Mouse (Mus musculus) macrophage (primary cell): ENCODE results near the gene Tob1. TPM values are rescaled to one million over a fixed set of nuclear protein-coding genes. Genes with fewer than 3 reads are reported as not detected.

Source experiments
- H3K27ac ChIP-seq: fragments of 350-480 bp; formaldehyde crosslinking; 2 replicates; pipeline ENCODE4 v1.9.0; 2021
- H3K36me3 ChIP-seq: fragments of 350-480 bp; formaldehyde crosslinking; 2 replicates; pipeline ENCODE4 v1.9.0; 2021; ENCODE audit errors: inconsistent target
- H3K4me3 ChIP-seq: fragments of 350-480 bp; formaldehyde crosslinking; 2 replicates; pipeline ENCODE4 v1.9.0; 2021; ENCODE audit errors: inconsistent target
- H3K79me2 ChIP-seq: fragments of 350-480 bp; formaldehyde crosslinking; 2 replicates; pipeline ENCODE4 v1.9.0; 2021; ENCODE audit errors: inconsistent target
- WGBS: methylation state at CpG from one replicate; pipeline ENCODE4 v1.1.7; 2026; ENCODE audit warnings: inconsistent platforms; ENCODE audit not compliant: missing documents; 5-methylcytosine and 5-hydroxymethylcytosine counted together
- polyA plus RNA-seq: library from polyadenylated mRNA; stranded (reverse); fragments of 250-400 nt; gene quantifications from 3 replicates; pipeline ENCODE4 v1.2.4, GENCODE M21; 2018; ENCODE audit warnings: inconsistent platforms

Gene Tob1
- polyA plus RNA-seq, 1 experiment from 2014 or later, result 11.5 TPM

DNA sequence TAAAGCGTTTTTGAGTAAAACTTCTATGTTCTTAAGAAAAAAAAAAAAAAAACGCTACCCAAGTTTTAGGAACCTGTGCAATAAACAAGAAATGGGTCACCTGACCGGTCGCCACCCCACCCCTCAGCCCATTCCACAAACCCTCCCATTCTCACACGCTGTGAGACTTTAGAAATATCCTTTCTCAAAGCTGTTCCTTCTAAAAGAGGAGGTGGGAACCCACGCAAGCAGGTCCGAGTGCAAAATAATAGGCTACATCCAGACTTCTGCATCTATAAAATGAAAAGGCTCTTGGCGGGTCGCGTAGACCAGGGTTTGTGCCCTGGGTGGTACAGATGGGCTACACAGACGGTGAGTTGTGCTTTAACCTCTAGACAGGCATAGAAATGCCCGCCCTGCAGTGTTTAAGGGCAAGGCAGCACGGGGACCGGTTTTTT is 1.5 kb upstream of the Tob1 start:
- peak overlapping the region; percentile 88 for H3K27ac ChIP-seq

DNA sequence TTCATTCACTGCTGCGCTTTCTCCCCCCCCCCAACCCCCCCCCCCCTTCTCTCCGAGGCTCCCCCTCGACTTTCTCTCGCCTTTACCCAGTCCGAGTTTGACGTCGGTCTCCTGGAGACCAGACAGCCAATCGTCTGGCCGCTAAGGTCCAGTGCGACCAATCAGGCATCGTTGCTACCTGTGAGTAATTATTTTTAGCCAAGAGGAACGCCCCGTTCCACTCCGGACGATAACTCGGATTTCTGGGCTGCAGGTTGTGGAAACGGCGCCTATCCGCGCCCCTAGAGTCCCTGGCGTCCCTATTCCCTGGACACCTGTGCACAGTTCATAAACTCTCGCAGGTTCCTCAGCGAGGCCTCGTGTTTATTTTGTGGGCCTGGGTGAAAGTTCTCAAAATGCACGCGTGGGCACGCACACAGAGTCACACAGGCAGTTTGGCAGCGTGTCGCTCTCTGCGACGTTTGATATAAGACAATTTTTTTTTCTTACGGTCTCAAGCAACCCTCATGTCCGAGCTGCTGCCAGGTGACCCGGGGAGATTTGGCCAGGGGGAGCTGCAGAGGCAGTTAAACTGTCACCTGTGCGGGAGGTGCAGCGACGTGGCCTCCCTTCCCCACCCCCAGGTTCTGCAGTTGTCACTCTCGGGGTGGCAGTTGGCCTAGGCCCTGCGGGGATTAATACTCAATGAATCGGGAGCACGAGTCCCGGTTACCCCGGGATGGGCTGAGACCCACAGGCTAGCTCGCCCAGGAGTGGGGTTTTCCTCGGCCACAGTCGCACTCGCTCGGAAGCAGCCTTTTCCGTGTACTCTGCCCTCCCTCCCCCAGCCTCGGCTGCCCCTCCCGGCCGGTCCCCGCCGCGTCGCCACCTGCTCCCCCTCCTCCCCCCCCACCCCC is 815 bp upstream of the Tob1 start:
- Histone ChIP-seq H3K4me3 (peak overlapping the region; percentile 62), H3K27ac (peak overlapping the region; percentile 94), H3K36me3 (no peaks in the 10 kb centered on the region), H3K79me2 (peaks cover 19% of the 10 kb centered on the region)
- under 1% methylated on average over 45 of the region's 56 CpGs for WGBS

More for the DNA sequence above, 1.5 kb upstream of the Tob1 start:
- WGBS, result 5% methylated on average over 9 of the region's 14 CpGs
- Histone ChIP-seq H3K4me3 (peak overlapping the region; percentile 44), H3K36me3 (no peaks in the 10 kb centered on the region), H3K79me2 (peaks cover 19% of the 10 kb centered on the region)

DNA sequence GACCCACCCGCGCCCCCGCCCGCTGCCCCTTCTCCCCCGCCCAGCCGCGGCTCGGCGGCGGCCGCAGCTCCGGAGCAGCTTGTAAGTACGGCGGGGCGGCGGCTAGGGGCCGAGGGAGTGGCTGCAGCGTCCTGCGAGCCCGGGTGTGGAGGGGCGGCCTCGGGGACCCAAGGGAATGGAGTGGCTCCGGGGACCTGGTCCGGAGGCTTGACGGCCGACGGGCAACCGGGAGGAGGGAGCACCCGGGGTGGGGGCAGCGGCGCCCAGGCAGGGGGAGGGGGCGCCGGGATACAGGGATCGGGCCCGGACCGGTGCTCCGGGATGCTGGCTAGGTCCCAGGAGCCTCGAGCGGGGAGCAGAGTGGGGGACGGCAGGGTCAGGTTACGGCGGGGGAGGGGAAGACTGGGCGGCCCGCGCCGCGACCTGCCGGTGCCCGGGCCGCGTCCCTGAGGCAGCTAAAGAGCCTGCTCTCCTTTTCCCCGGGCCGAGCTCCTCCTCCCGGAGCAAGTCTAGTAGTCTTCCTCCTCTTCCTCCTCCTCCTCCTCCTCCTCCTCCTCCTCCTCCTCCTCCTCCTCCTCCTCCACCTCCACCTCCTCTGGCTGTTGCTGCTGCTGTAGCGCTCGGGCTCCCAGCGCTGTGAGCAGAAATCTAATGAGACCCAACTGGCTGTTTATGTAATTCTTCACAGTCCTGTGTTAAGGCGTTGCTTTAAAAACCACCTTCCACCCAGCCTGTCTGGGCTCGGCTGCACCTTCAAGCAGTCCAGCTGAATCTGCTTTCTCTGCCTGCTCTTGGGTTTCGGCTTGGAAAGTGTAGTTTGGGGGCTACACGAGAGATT is 616 bp downstream of the Tob1 start:
- H3K27ac ChIP-seq, result no peak overlapping the region
- H3K36me3 ChIP-seq, result no peaks in the 10 kb centered on the region
- peak overlapping the region; percentile 46 for H3K4me3 ChIP-seq
- H3K79me2 ChIP-seq, result peaks cover 19% of the 10 kb centered on the region
- 2% methylated on average over 49 of the region's 61 CpGs for WGBS

DNA sequence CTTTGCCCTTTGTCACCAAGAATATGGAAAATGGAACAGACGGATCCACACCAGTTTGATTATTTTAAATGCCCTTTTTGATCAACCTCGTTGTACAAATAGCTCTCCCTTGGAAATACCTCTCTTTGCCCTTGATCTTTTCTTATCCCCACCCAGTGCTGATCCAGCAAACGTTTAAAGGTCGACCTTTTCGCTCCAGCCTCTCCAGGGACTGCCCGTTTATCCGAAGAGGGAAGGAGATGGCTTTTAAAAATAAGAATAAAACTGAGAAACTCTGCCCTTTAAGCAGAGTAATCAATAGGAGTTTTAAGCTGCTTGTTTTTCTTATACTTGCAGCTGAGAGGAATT is 1.2 kb downstream of the Tob1 start:
- WGBS, result 14% methylated on average over 5 of the region's 7 CpGs
- H3K27ac ChIP-seq, result no peak overlapping the region
- peak overlapping the region; percentile 46 for H3K4me3 ChIP-seq
- no peaks in the 10 kb centered on the region for H3K36me3 ChIP-seq
- peaks cover 19% of the 10 kb centered on the region for H3K79me2 ChIP-seq

DNA sequence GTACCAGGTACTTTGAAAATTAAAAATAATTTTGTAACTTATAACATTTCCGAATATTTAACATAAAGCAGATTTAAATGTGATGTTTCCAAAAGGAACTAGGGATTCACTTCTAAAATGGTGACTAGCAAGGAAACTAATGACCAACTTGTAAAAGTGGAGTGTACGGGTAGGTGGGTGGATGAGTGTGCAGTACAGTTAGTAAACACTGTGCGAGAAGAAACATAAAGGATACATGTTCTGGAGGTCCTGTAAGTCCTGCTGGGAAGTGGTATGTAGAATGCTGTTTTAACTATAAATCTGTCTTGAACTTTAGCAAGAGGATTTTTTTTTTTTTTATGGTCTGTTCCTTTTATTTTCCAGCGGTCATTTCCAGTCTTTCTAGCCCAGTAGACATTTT is 1.7 kb downstream of the Tob1 start:
- H3K79me2 ChIP-seq, result peaks cover 19% of the 10 kb centered on the region
- 89% methylated on average over 4 of the region's 4 CpGs for WGBS
- H3K36me3 ChIP-seq, result no peaks in the 10 kb centered on the region
- no peak overlapping the region for H3K27ac ChIP-seq
- no peak overlapping the region for H3K4me3 ChIP-seq

DNA sequence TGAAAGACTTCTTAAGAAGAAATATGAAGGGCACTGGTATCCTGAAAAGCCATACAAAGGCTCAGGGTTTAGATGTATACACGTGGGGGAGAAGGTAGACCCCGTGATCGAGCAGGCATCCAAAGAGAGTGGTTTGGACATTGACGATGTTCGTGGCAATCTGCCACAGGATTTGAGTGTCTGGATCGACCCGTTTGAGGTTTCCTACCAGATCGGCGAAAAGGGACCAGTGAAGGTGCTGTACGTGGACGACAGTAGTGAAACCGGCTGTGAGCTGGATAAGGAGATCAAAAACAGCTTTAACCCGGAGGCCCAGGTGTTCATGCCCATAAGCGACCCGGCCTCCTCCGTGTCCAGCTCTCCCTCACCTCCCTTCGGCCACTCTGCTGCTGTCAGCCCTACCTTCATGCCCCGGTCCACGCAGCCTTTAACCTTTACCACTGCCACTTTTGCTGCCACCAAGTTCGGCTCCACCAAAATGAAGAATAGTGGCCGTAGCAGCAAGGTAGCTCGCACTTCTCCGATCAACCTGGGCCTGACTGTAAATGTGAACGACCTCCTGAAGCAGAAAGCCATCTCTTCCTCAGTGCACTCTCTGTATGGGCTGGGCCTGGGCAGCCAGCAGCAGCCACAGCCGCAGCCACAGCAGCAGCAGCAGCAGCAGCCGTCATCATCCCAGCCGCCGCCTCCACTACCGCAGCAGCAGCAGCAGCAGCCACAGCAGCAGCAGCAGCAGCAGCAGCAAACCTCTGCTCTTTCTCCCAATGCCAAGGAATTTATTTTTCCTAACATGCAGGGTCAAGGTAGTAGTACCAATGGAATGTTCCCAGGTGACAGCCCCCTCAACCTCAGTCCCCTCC is 2.7 kb downstream of the Tob1 start:
- no peaks in the 10 kb centered on the region for H3K36me3 ChIP-seq
- peaks cover 19% of the 10 kb centered on the region for H3K79me2 ChIP-seq
- WGBS, result 95% methylated on average over 29 of the region's 29 CpGs
- no peak overlapping the region for H3K27ac ChIP-seq
- no peak overlapping the region for H3K4me3 ChIP-seq

DNA sequence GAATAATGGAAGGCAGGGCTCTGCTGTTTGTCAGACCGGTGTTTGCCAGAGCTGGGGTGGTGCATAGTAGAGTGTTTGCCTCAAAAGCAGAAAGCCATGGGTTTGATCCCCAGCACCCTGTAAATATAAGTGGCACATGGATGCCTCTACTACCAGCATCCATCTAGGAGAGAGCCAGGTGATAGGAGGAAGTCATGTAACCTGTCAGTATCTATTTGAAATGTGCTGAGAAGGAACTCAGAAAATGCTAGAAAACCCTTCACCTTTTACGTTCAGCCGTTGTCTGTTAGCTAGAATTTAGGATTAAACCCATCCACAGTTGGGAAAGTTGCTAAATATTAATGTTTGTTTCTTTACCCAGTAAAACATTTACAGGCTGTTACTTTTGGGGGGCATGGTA is 4.3 kb downstream of the Tob1 start:
- peaks cover 19% of the 10 kb centered on the region for H3K79me2 ChIP-seq
- whole genome bisulfite sequencing, result 92% methylated on average over 3 of the region's 3 CpGs
- H3K27ac ChIP-seq, result no peak overlapping the region
- no peak overlapping the region for H3K4me3 ChIP-seq
- H3K36me3 ChIP-seq, result no peaks in the 10 kb centered on the region

DNA sequence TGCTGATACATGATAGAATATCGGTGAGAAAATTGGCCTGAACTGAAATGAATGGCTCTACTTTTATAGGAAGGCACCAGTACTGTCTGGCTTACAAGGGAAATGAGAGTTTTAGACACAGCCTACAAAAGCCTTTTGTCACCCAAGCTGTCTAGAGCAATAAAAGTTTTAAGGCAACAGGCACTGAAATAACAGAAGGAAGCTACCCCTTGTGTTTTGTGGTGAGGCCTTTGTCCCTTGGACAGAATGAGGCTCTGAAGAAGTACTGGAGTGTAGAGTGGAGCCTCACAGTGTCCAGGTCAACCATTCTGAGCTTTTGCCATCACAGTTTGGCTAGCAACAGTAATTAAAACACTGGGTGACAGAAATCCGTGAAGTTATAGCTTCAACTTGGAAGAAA is 5.0 kb downstream of the Tob1 start:
- no peak overlapping the region for H3K4me3 ChIP-seq
- H3K27ac ChIP-seq, result no peak overlapping the region
- no peaks in the 10 kb centered on the region for H3K36me3 ChIP-seq
- WGBS, result 66% methylated on average over 2 of the region's 2 CpGs
- peaks cover 19% of the 10 kb centered on the region for H3K79me2 ChIP-seq

DNA sequence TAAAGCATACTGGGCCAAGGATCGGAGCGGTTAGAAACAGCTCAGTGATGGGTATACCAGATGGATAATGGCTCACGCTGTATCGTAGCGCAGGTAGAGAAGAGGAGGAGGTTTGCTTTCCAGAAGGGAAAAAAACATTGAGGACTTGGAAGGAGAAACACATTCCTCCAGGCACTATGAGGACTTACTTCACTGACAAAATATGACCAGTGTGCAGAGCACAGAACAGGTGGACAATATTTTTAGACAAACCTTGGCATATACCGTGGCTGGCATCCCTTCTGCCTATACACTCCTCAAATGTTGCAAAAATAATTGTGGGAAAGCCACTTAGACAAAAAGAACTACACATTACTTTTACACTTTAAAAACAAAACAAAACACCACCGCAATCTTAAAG is 10.0 kb downstream of the Tob1 start:
- H3K79me2 ChIP-seq, result no peaks in the 10 kb centered on the region
- no peak overlapping the region for H3K4me3 ChIP-seq
- no peaks in the 10 kb centered on the region for H3K36me3 ChIP-seq
- WGBS, result 93% methylated on average over 7 of the region's 7 CpGs
- H3K27ac ChIP-seq, result no peak overlapping the region

DNA sequence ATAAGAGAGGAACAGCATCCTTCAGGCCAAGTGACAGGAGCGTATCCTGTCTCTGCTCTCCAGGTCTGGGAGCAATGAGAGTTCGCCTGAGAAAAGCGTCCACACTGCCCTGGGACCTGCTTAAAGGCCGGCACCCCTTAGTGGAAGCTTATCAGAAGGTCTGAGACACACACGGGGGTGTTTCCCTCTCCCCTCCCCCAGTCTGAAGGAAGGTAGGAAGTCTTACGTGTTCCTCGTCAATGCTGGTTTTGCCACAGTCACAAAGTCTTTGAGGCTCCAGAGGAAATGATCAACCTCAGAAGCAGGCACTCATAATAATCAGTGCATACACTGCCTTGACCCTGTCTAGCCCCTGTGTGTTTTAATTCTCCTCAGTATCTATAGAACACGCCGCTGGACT is 12.3 kb downstream of the Tob1 start:
- H3K27ac ChIP-seq, result no peak overlapping the region
- no peaks in the 10 kb centered on the region for H3K36me3 ChIP-seq
- WGBS, result 77% methylated on average over 9 of the region's 9 CpGs
- H3K79me2 ChIP-seq, result no peaks in the 10 kb centered on the region
- H3K4me3 ChIP-seq, result no peak overlapping the region

DNA sequence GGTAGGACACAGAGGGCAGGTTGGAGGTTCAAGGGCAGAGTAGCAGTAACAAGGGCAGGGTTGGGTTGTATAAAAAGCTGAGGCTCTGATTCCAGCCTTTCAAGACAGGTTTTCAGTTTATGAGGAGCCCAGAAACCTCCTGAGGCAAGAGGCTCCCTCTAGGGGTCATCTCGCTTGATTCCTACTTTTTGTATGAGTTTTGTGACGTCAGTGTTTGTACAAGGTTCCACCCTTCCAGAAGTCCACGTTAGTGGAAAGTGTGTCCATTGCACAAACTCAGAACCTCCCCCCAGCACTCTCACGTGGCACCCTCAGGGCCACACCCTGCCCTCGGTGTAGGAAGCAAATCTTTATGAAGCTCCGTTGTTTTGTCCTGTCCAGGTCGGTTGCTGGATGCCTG is 14.7 kb downstream of the Tob1 start:
- 20% methylated on average over 7 of the region's 7 CpGs for WGBS
- Histone ChIP-seq H3K27ac (no peak overlapping the region), H3K79me2 (no peaks in the 10 kb centered on the region), H3K4me3 (no peak overlapping the region), H3K36me3 (no peaks in the 10 kb centered on the region)

DNA sequence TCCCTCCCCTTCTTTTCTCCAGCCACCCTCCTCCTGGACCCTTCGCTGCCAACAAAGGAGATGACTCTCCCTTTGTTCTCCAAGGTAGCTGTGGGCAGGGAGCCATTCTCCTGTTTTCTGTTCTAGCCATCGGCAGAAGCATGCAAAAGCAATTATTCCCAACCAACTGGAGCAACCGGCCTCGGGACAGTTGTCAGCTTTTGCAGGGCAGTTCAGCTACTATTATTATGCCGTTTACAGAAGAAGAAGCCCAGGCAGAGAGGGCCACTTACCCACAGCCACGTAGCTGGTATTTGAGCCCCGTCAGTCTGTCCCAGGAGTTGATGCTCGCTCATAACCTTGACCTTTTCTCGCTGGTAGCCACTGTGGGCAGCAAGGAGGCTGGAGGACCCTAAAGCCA is 17.2 kb downstream of the Tob1 start:
- H3K4me3 ChIP-seq, result no peak overlapping the region
- no peaks in the 10 kb centered on the region for H3K79me2 ChIP-seq
- no peak overlapping the region for H3K27ac ChIP-seq
- 85% methylated on average over 9 of the region's 9 CpGs for WGBS
- H3K36me3 ChIP-seq, result no peaks in the 10 kb centered on the region

DNA sequence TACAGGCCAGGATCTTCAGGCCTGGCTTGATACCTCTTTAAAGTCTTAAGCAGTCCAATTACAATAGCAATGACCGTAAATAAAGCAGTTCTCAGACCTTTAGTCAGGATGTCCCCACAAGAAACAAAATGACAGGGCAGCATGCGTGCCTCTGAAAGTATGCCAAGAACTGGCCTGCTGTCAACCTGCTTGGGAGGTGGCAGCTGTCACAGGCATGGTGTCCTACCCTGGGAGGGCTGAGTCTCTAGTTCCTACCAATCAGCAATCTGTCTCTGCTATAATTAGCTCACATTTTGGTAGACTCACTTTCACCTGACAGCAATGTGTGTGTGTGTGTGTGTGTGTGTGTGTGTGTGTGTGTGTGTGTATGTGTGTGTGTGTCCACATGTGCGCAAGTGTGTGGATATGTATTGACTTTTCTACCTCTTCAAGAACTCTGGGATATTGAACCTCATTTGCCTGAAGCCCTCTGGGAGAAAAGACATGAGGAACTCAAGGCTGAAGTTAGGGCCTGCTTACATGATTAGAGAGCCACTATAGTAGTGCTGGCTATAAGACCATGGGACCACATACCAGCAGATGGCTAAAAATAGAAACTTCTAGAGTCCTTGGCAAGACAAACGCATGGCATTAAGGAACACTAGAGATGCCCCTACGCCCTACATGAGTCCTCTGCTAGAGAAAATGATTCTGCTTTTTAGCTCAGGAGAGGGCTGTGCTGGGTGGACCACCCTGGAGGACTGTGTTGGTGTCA is 18.1 kb downstream of the Tob1 start:
- no peaks in the 10 kb centered on the region for H3K79me2 ChIP-seq
- no peaks in the 10 kb centered on the region for H3K36me3 ChIP-seq
- WGBS, result 90% methylated on average over 4 of the region's 5 CpGs
- no peak overlapping the region for H3K27ac ChIP-seq
- no peak overlapping the region for H3K4me3 ChIP-seq

DNA sequence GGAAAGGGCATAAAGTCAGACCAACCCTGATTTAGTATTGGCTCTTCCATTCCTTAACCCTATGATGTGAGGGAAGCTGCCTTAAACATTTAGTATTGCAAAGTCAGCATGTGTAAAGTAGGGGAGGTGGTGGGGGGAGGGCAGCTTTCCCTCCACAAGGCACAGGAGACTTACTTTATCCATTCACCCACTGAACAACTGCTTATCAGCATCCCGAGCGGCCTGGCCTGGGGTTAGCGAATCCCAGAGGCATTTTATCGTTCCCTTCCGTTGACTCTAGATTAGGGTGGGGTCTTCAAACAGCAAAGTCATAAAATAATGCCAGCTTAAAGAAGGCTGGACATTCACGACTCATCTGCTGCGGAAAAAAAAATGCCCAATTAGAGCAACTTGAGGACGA is 19.0 kb downstream of the Tob1 start:
- WGBS, result 92% methylated on average over 7 of the region's 8 CpGs
- Histone ChIP-seq H3K27ac (no peak overlapping the region), H3K79me2 (no peaks in the 10 kb centered on the region), H3K36me3 (no peaks in the 10 kb centered on the region), H3K4me3 (no peak overlapping the region)
